Mouse (Mus musculus) adrenal gland, postnatal 4 days (tissue): ENCODE results near the gene Serinc2. TPM values are rescaled to one million over a fixed set of nuclear protein-coding genes. Genes with fewer than 3 reads are reported as not detected.

Experiments used
- DNase-seq, 2 experiments: peaks; one replicate each; pipeline ENCODE4 v3.0.0; 2021 to 2022; ENCODE audit warnings: low spot score in 2 of 2, mixed read lengths in 2 of 2
- total RNA-seq, 2 experiments: library from RNA; stranded (reverse); gene quantifications; 2 replicates each; pipeline ENCODE4 v1.2.3; 2021

The Serinc2 gene
- total RNA-seq, 2 experiments from 2014 or later = 2.5 to 4.2 TPM

GRCm38 (mm10) chr4:130298877-130299628 is 20.0 kb upstream of the Serinc2 start:
- DNase-seq = no peak

- no peak for DNase-seq
Measured at GRCm38 (mm10) chr4:130297123-130297529, 18.1 kb upstream of the Serinc2 start.

GRCm38 (mm10) chr4:130296243-130296965 is 17.4 kb upstream of the Serinc2 start:
- DNase-seq = no peak

- no peak for DNase-seq
Measured at GRCm38 (mm10) chr4:130295047-130295745, 16.2 kb upstream of the Serinc2 start.

- no peak for DNase-seq
Measured at GRCm38 (mm10) chr4:130294513-130294912, 15.5 kb upstream of the Serinc2 start.

GRCm38 (mm10) chr4:130292271-130292670 is 13.3 kb upstream of the Serinc2 start:
- no peak for DNase-seq

GRCm38 (mm10) chr4:130289824-130290223 is 10.8 kb upstream of the Serinc2 start:
- no peak for DNase-seq

- no peak for DNase-seq
Measured at GRCm38 (mm10) chr4:130286531-130286930, 7.5 kb upstream of the Serinc2 start.

- DNase-seq = no peak
Measured at GRCm38 (mm10) chr4:130283826-130284225, 4.8 kb upstream of the Serinc2 start.

GRCm38 (mm10) chr4:130282856-130283255 is 3.9 kb upstream of the Serinc2 start:
- DNase-seq = no peak

- no peak for DNase-seq
Measured at GRCm38 (mm10) chr4:130276573-130277176, 2.3 kb downstream of the Serinc2 start.

GRCm38 (mm10) chr4:130275823-130276105 is 3.2 kb downstream of the Serinc2 start:
- DNase-seq = no peak

GRCm38 (mm10) chr4:130275016-130275822 is 3.8 kb downstream of the Serinc2 start:
- no peak for DNase-seq

GRCm38 (mm10) chr4:130274346-130275015 is 4.5 kb downstream of the Serinc2 start:
- DNase-seq = no peak

- no peak for DNase-seq
Measured at GRCm38 (mm10) chr4:130273698-130274345, 5.2 kb downstream of the Serinc2 start.

GRCm38 (mm10) chr4:130270611-130271347 is 8.2 kb downstream of the Serinc2 start:
- no peak for DNase-seq

- DNase-seq = no peak
Measured at GRCm38 (mm10) chr4:130270089-130270488, 8.9 kb downstream of the Serinc2 start.

- DNase-seq = no peak
Measured at GRCm38 (mm10) chr4:130268736-130269135, 10.3 kb downstream of the Serinc2 start.

GRCm38 (mm10) chr4:130267069-130267468 is 11.9 kb downstream of the Serinc2 start:
- no peak for DNase-seq
